Mouse (Mus musculus): ENCODE data around the gene Fam76b. TPM values are rescaled to one million over a fixed set of nuclear protein-coding genes. Genes with fewer than 3 reads are reported as not detected.
A peak's percentile ranks its signal among the peaks of the same experiment; 100 is the strongest.
"Not testable (repeated sequence)": the region's sequence is repeated elsewhere in the genome, so short reads cannot be mapped to it uniquely, and the experiment has no call there.

Fam76b gene
- 10 to 100 TPM; 17.1 to 19.3 TPM for total RNA-seq (2021)

- intact Hi-C loops (cut with DNase I): loop anchor here (5.0 kb wide), 2 partner anchors 530 to 595 kb away; partner anchors contain the start of gene Maml2
- DNase-seq: peak; percentile 100
Measured at GRCm38 (mm10) chr9:13827406-13828086, at the start of gene Fam76b. Fam76b (plus strand) TSS chr9:13827716.

DNA sequence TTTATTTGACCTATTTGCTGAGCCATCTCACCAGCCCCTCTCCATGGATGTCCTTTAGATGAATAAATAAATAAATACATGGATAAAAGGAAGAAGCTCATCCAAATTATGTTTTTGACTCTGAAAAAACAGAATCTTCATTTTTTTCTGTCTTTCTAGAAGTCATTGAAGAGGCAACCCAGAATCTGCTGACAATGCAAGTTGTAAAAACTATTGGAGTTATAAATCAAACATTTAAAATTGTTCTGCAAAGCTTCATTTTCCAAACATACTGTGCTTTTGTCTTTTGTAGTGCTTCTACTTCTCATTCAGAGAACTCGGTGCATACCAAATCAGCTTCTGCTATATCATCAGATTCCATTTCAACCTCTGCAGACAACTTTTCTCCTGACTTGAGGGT lies 45.5 kb upstream of the Fam76b start:
- intact Hi-C loops (cut with DNase I): no loop called here
- no peak for DNase-seq

DNA sequence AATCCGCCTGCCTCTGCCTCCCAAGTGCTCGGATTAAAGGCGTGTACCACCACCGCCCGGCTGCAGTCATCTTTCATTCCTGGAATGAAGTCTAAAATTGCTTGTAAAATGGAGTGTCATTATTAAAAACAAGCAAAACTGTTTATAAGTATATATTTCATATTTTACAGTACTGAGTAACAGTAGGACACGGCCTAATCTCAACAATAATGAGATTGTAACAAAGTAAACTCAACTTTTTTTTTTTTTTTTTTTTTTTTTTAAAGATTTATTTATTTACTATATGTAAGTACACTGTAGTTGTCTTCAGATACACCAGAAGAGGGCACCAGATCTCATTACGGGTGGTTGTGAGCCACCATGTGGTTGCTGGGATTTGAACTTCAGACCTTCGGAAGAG lies 36.7 kb upstream of the Fam76b start:
- intact Hi-C loops (cut with DNase I); DNase-seq: not testable (repeated sequence)

GRCm38 (mm10) chr9:13794302-13794701 lies 33.2 kb upstream of the Fam76b start:
- intact Hi-C loops (cut with DNase I): no loop called here
- DNase-seq: no peak

GRCm38 (mm10) chr9:13794756-13795155 lies 32.8 kb upstream of the Fam76b start:
- intact Hi-C loops (cut with DNase I): no loop called here
- DNase-seq: no peak

DNA sequence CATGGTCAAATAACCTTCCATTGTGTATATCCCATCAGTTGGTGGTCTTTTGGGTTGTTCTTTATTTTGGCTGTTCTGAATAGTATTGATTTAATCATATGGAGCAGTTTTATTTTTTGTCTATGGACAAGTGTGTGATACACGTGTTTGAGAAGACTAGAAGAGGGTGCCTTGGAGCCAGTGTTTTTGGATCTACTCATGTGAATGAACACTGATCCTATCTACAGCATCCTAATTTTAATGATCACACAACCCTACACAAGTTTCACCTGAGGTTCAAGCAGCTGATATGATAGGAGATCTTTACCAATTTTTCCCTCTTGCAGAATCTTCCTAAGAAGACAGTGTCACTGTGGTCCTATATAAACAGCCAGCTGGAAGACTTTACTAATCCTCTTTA lies 23.0 kb upstream of the Fam76b start:
- intact Hi-C loops (cut with DNase I): no loop called here
- DNase-seq: no peak

- intact Hi-C loops (cut with DNase I): no loop called here
- DNase-seq: no peak
Measured at GRCm38 (mm10) chr9:13806854-13807253, 20.7 kb upstream of the Fam76b start.

- no peak for DNase-seq
- intact Hi-C loops (cut with DNase I): no loop called here
Measured at GRCm38 (mm10) chr9:13807657-13808056, 19.9 kb upstream of the Fam76b start.

DNA sequence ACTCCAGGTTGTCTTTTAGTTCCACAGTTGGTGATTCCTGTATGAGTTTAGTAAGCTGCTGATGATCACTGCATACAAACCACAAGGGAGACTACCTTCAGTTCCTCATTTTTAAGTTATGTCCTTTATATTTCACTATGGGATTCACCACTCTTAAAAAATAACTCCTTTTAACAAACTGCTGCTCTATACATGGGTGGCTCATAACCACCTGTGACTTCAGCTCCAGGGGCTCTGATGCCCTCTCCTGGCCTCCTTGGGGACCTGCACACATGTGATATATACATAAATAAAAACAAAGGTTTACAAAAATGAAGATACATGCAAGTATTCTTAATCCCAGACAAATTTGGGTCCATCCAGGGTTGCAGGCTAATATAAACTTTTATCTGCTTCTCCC lies 17.6 kb upstream of the Fam76b start:
- intact Hi-C loops (cut with DNase I): loop anchor here (5.0 kb wide), 1 partner anchor 578 kb away; no protein-coding TSS in a partner anchor
- no peak for DNase-seq

DNA sequence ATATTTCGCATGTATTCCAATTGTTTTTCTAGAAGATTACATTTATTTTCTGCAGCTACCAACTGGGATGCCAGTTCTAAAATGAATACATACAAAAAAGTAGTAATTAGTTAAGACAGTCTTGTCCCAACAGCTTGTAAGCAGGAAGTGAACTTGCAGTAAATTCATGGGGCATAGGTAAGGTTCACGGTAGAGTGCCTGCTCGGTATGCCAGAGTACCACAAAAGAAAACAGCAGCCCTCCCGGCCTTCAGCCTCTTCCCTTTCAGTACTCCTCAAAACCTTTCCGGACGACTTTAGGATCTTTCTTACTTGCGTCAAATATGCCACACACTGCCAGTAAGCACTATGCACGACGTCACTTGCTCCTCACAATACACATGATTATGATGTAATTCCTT lies 9.1 kb upstream of the Fam76b start:
- intact Hi-C loops (cut with DNase I): no loop called here
- no peak for DNase-seq

- intact Hi-C loops (cut with DNase I): no loop called here
- no peak for DNase-seq
Measured at GRCm38 (mm10) chr9:13820774-13821173, 6.7 kb upstream of the Fam76b start.

DNA sequence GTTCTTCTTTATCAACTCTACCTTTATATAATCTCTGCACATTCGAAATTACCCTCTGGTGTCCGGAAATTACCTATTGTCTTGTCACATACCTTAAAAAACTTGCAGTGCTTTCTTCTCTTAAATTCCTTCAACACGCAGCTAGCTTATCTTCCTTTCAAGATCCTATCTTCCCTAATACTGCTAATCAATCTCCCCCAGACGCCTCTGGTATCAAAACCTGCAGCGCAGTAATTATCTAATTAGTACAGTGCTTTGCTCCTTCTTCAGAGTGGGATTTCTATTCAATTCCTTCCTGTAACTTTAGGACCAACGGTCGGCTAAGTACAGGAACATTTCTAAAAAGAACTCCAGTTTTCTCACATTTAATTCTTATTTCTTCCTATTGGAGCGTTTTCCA lies 1.6 kb upstream of the Fam76b start:
- DNase-seq: no peak
- intact Hi-C loops (cut with DNase I): loop anchor here (5.0 kb wide), 2 partner anchors 529 to 594 kb away; partner anchors contain the start of gene Maml2

- intact Hi-C loops (cut with DNase I): loop anchor here (5.0 kb wide), 2 partner anchors 529 to 594 kb away; partner anchors contain the start of gene Maml2
Measured at GRCm38 (mm10) chr9:13826391-13826805, 1.1 kb upstream of the Fam76b start.

DNA sequence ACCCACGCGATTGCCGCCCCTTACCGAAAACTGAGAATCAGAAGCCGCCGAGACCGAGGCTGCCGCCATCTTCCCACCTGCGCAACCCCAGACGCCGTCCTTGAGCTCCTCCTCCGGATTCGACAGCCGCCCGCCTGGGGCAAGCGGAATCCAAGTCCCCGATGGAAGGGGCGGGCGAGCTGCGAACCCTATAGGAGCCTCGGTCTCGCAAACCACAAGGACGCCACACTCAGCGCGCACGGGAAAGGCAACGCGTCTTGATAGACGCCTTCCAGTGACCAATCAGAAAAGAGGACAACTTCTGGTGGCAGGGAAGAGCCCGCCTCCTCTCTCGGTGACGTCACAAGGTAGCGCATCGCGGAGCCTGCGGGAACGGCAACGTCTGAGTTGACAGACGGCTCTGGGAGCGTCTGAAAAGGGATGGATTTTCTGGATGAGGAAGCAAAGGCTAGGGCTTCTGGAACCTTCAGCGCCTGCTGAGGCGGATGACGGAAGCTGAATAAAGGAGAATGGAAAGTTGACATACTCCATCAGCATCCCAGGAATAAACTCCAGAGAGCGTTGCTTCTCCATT lies 597 bp upstream of the Fam76b start, which contains the start of gene Cep57:
Cep57 (minus strand) TSS at position 276 of the 574 bp plus-strand sequence.
- intact Hi-C loops (cut with DNase I): loop anchor here (5.0 kb wide), 2 partner anchors 530 to 595 kb away; partner anchors contain the start of gene Maml2
- peak; percentile 96 to 97 for DNase-seq

More at GRCm38 (mm10) chr9:13826391-13826805, 1.1 kb upstream of the Fam76b start:
- peak in 1 of 2 experiments; percentile 78 for DNase-seq

- no peak for DNase-seq
- intact Hi-C loops (cut with DNase I): loop anchor here (5.0 kb wide), 2 partner anchors 531 to 596 kb away; partner anchors contain the start of gene Maml2
Measured at GRCm38 (mm10) chr9:13828087-13828441, 548 bp downstream of the Fam76b start.

- intact Hi-C loops (cut with DNase I): no loop called here
- DNase-seq: no peak
Measured at GRCm38 (mm10) chr9:13835256-13835655, 7.7 kb downstream of the Fam76b start.

GRCm38 (mm10) chr9:13836726-13837125 lies 9.2 kb downstream of the Fam76b start:
- intact Hi-C loops (cut with DNase I): no loop called here
- no peak for DNase-seq

GRCm38 (mm10) chr9:13847591-13847990 lies 20.1 kb downstream of the Fam76b start:
- DNase-seq: no peak
- intact Hi-C loops (cut with DNase I): no loop called here

DNA sequence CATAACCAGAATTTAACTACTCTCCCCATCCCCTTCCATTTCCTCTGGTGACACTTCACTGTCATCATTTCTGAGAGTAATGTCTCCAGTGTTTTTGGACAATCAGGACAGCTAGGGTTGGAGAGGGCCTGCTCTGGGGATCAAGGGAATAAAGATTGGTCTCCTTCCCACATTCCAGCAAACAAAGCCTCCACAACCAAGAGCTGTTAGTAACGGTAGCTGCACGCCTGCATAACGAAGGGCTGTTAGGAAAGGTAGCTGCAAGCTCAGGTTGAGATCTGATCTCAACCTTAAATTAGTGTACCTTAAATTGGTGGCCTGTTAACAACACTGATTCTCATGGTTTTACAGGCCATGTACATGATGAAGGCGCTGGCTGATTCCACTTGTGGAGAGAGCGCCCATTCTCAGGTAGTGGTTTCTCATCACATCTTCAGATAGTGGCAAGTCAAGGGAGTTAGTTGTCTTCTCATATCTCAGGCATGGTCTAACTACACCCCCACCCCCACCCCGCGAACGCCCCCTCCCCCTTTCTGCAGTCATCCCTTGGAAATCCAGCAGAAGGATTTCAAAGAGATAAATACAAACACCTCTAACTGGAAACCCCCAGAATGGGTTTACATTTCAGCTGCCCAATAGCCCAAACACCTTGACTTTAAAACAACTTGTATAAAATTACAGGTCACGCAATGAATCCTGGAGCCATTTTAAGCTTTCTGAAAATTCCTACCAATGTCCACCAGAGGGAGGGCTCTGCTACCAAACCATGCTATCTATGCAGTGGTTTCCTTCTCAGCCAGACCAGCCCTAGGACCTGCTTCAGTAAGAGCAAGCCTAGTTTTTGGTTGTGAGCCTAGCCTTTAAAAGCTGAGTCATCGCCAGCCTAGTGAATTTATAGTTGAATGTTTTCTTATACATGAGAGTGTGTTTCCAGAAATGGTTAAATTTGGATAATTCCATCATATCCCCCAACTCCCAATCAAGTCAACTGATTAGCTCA lies 21.3 kb downstream of the Fam76b start:
- intact Hi-C loops (cut with DNase I): loop anchor here (1.0 kb wide), 1 partner anchor 493 kb away; no protein-coding TSS in a partner anchor
- DNase-seq: peak; percentile 54 to 58

- no peak for DNase-seq
- intact Hi-C loops (cut with DNase I): no loop called here
Measured at GRCm38 (mm10) chr9:13853876-13854275, 26.4 kb downstream of the Fam76b start.

GRCm38 (mm10) chr9:13856247-13856646 lies 28.7 kb downstream of the Fam76b start:
- no peak for DNase-seq
- intact Hi-C loops (cut with DNase I): no loop called here

Measured in heart, postnatal 10 days (tissue).